Mouse (Mus musculus): Measurements from ENCODE around the gene Gtf2h3. TPM values are rescaled to one million over a fixed set of nuclear protein-coding genes. Genes with fewer than 3 reads are reported as not detected.

Gtf2h3 gene
- total and polyA plus RNA-seq, 3 experiments: 51.9 to 84.9 (median 58.2) TPM

DNA sequence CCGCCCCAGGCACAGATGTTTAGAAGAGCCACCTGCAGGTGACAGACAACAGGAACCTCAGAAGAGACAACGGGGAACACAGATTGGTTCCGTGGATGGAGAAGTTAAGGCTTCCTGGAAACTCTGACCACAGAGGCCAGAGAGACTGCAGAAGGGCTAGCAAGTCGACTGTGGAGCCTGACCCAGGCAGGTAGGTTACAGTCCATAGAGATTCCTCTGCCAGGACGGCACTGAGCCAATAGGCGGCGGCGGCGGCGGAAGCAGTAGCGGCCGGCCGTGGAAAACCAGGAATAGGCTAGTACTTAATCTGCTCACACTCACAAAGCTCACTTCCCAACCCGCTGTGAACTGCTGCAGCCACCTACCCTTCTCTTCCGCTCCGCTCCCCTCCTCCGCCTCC, 42.2 kb upstream of the Gtf2h3 start:
- peak overlapping the region; percentile 40 to 53 (median 48) for H3K4me3 ChIP-seq (replicated peaks in 1 of 3; ENCODE audit: low read depth in 2 of 3, low read length in 2 of 3, poor library complexity in 1 of 3)
- H3K9me3 ChIP-seq (replicated peaks; ENCODE audit: low read length): no peaks in the 10 kb centered on the region
- H3K36me3 ChIP-seq (replicated peaks in 1 of 2; ENCODE audit: control insufficient read depth in 1 of 2, insufficient read depth in 1 of 2, low read length in 1 of 2): no peaks in the 10 kb centered on the region
- peak; percentile 75 for DNase-seq (ENCODE audit: extremely low read depth)
- peak overlapping the region; percentile 46 for H3K9ac ChIP-seq (ENCODE audit: insufficient read depth, low read depth)
- peaks cover 3% of the 10 kb centered on the region for H3K27me3 ChIP-seq (replicated peaks)
- peak; percentile 42 for TF ChIP-seq ETS1 (conservative IDR thresholded peaks at IDR 0.05; ENCODE audit: low read depth, low read length)
- TF ChIP-seq CHD1 (IDR thresholded peaks at IDR 0.05; ENCODE audit: low read depth, low read length): no peak
- no peak for TF ChIP-seq ZMIZ1 (IDR thresholded peaks at IDR 0.05; ENCODE audit: low read depth, low read length)
- TF ChIP-seq TCF12 (IDR thresholded peaks at IDR 0.05; ENCODE audit: low read depth, low read length): peak; percentile 68
- no peak for TF ChIP-seq UBTF (IDR thresholded peaks at IDR 0.05; ENCODE audit: low read depth, low read length)
- no peak for TF ChIP-seq ZKSCAN1 (IDR thresholded peaks at IDR 0.05; ENCODE audit: borderline replicate concordance, low read depth, low read length)
- no peak for TF ChIP-seq MAX (IDR thresholded peaks at IDR 0.05; ENCODE audit: low read length)
- TF ChIP-seq USF1 (IDR thresholded peaks at IDR 0.05; ENCODE audit: low read depth, low read length): no peak
- TF ChIP-seq JUND (conservative IDR thresholded peaks at IDR 0.05; ENCODE audit: low read depth, low read length): no peak
- no peak for TF ChIP-seq SIN3A (IDR thresholded peaks at IDR 0.05; ENCODE audit: low read length)
- TF ChIP-seq POLR2A (IDR thresholded peaks at IDR 0.05; ENCODE audit: low read depth, low read length): peak; percentile 49
- TF ChIP-seq PAX5 (IDR thresholded peaks at IDR 0.05; ENCODE audit: low read length): no peak
- no peak for TF ChIP-seq JUN (IDR thresholded peaks at IDR 0.05; ENCODE audit: insufficient read depth, low read depth, low read length)
- no peak for TF ChIP-seq E2F4 (IDR thresholded peaks at IDR 0.05; ENCODE audit: insufficient replicate concordance, low read depth, low read length)
- no peak for TF ChIP-seq ZNF384 (IDR thresholded peaks at IDR 0.05; ENCODE audit: low read depth, low read length)
- peak; percentile 68; the same call in 1 of the 2 replicates for TF ChIP-seq EP300 (IDR thresholded peaks at IDR 0.05; ENCODE audit: low read length)
- H3K27ac ChIP-seq (ENCODE audit: insufficient read depth, low read depth): peak overlapping the region; percentile 34
- in situ Hi-C loops (cut with MboI; ENCODE audit: low pct_ligation_motif_present, low pct_unique_long_range_greater_than_20kb, low sequenced_read_pairs): no loop called here
- dilution Hi-C loops (cut with MboI; ENCODE audit: extremely low pct_ligation_motif_present, extremely low pct_unique_long_range_greater_than_20kb, low sequenced_read_pairs): no loop called here
- peaks cover 9% of the 10 kb centered on the region for H3K79me2 ChIP-seq (replicated peaks; ENCODE audit: control insufficient read depth, extremely low read depth, insufficient read depth, poor library complexity, severe bottlenecking)
- H3K4me2 ChIP-seq (ENCODE audit: insufficient read depth, low read depth, poor library complexity, severe bottlenecking): peak overlapping the region; percentile 94
- H3K4me1 ChIP-seq (ENCODE audit: control insufficient read depth in 1 of 2, insufficient read depth in 2 of 2): peaks cover 3 to 26% of the 10 kb centered on the region in 2 experiments; a peak in 3 of 4 replicates

- in situ Hi-C loops (cut with MboI; ENCODE audit: low pct_ligation_motif_present, low pct_unique_long_range_greater_than_20kb, low sequenced_read_pairs) (no loop called here), dilution Hi-C loops (cut with MboI; ENCODE audit: extremely low pct_ligation_motif_present, extremely low pct_unique_long_range_greater_than_20kb, low sequenced_read_pairs) (no loop called here)
- Histone ChIP-seq H3K9ac (ENCODE audit: insufficient read depth, low read depth) (no peak overlapping the region), H3K4me2 (ENCODE audit: insufficient read depth, low read depth, poor library complexity, severe bottlenecking) (no peak overlapping the region), H3K4me1 (ENCODE audit: control insufficient read depth in 1 of 2, insufficient read depth in 2 of 2) (peaks cover 4 to 47% of the 10 kb centered on the region in 2 experiments; a peak in 3 of 4 replicates), H3K27me3 (replicated peaks) (no peaks in the 10 kb centered on the region), H3K9me3 (replicated peaks; ENCODE audit: low read length) (no peaks in the 10 kb centered on the region), H3K27ac (ENCODE audit: insufficient read depth, low read depth) (peak overlapping the region; percentile 38), H3K36me3 (replicated peaks in 1 of 2; ENCODE audit: control insufficient read depth in 1 of 2, insufficient read depth in 1 of 2, low read length in 1 of 2) (peaks cover 7 to 19% of the 10 kb centered on the region in 2 experiments), H3K4me3 (replicated peaks in 1 of 3; ENCODE audit: low read depth in 2 of 3, low read length in 2 of 3, poor library complexity in 1 of 3) (no peak overlapping the region), H3K79me2 (replicated peaks; ENCODE audit: control insufficient read depth, extremely low read depth, insufficient read depth, poor library complexity, severe bottlenecking) (peaks cover 33% of the 10 kb centered on the region)
- peak; percentile 89 for DNase-seq (ENCODE audit: extremely low read depth)
- TF ChIP-seq ZMIZ1 (IDR thresholded peaks at IDR 0.05; ENCODE audit: low read depth, low read length) (no peak), MAZ (IDR thresholded peaks at IDR 0.05; ENCODE audit: low read depth, low read length) (no peak), RAD21 (IDR thresholded peaks at IDR 0.05; ENCODE audit: low read depth, low read length) (peak; percentile 95), MAX (IDR thresholded peaks at IDR 0.05; ENCODE audit: low read length) (no peak), USF2 (conservative IDR thresholded peaks at IDR 0.05; ENCODE audit: low read depth, low read length) (no peak), MXI1 (IDR thresholded peaks at IDR 0.05; ENCODE audit: low read depth, low read length) (no peak), SIN3A (IDR thresholded peaks at IDR 0.05; ENCODE audit: low read length) (no peak), ZKSCAN1 (IDR thresholded peaks at IDR 0.05; ENCODE audit: borderline replicate concordance, low read depth, low read length) (no peak), KAT2A (IDR thresholded peaks at IDR 0.05; ENCODE audit: insufficient replicate concordance, low read length) (no peak), CHD1 (IDR thresholded peaks at IDR 0.05; ENCODE audit: low read depth, low read length) (no peak), ZC3H11A (IDR thresholded peaks at IDR 0.05; ENCODE audit: low read depth, low read length) (peak; percentile 61), CHD2 (IDR thresholded peaks at IDR 0.05; ENCODE audit: low read length) (no peak), GABPA (IDR thresholded peaks at IDR 0.05; ENCODE audit: insufficient replicate concordance, low read depth, low read length) (no peak), IRF4 (IDR thresholded peaks at IDR 0.05; ENCODE audit: low read depth, low read length) (no peak; the same call in 1 of the 2 replicates), CTCF (conservative IDR thresholded peaks at IDR 0.05 in 1 of 2, IDR thresholded peaks at IDR 0.05 in 1 of 2; ENCODE audit: low read depth in 2 of 2, low read length in 2 of 2) (peak; percentile 59 to 93), SMC3 (IDR thresholded peaks at IDR 0.05; ENCODE audit: low read depth, low read length) (peak; percentile 85), BHLHE40 (IDR thresholded peaks at IDR 0.05; ENCODE audit: low read depth, low read length) (0 out of 2 replicates have a peak, but pooled peaks have one; percentile 22), POLR2AphosphoS2 (IDR thresholded peaks at IDR 0.05; ENCODE audit: low read depth, low read length) (no peak), JUND (conservative IDR thresholded peaks at IDR 0.05; ENCODE audit: low read depth, low read length) (no peak), TCF12 (IDR thresholded peaks at IDR 0.05; ENCODE audit: low read depth, low read length) (no peak), RCOR1 (conservative IDR thresholded peaks at IDR 0.05; ENCODE audit: low read depth, low read length) (no peak)
Observed at GRCm38 (mm10) chr5:124538813-124539792, 39.8 kb upstream of the Gtf2h3 start.

Data from CH12.LX (cell line).